In genomic region chr6:86196034-86196433, GRCm38 (mm10) we compare ENCODE assay signal across 8 mouse cellular contexts. TPM values are rescaled to one million over a fixed set of nuclear protein-coding genes. Genes with fewer than 3 reads are reported as not detected.
DNase-seq lines count a peak whose midpoint lies in the region; ATAC-seq lines count a peak whose summit lies in the region.

No protein-coding gene starts in this region.

- H3K27ac ChIP-seq in neural tube, embryonic 11.5 days (ENCODE audit: low read depth, low read length), result no peak overlapping the region
- H3K27ac ChIP-seq in limb, embryonic 12.5 days, result no peak overlapping the region
- no peak overlapping the region for H3K27ac ChIP-seq in stomach, embryonic 14.5 days (ENCODE audit: low read length)

- peak; percentile 43 for DNase-seq in cerebellum, adult 9-11 months
- DNase-seq in cerebellum, postnatal 36 days, result no peak
- no peak for DNase-seq in neural tube, embryonic 11.5 days (ENCODE audit: low spot score)
- no peak for DNase-seq in neural tube, embryonic 10.5 days (ENCODE audit: extremely low spot score, low spot score)
- DNase-seq in testis, postnatal 14 days (ENCODE audit: low spot score), result no peak
- DNase-seq in urinary bladder, postnatal 14 days (ENCODE audit: low spot score), result no peak

- H3K4me2 ChIP-seq in neural tube, embryonic 11.5 days (ENCODE audit: low read depth), result peak overlapping the region; percentile 80
- H3K4me2 ChIP-seq in limb, embryonic 12.5 days, result peak overlapping the region; percentile 98
- H3K4me2 ChIP-seq in stomach, embryonic 14.5 days (replicated peaks; ENCODE audit: low read depth, low read length), result peak overlapping the region; percentile 92

- ATAC-seq in neural tube, embryonic 11.5 days (ENCODE audit: insufficient read depth, low FRiP score, low TSS enrichment), result no peak
- ATAC-seq in limb, embryonic 12.5 days (ENCODE audit: insufficient number of reproducible peaks, insufficient read depth, low FRiP score, low TSS enrichment, low read depth), result no peak
- ATAC-seq in stomach, embryonic 14.5 days (ENCODE audit: insufficient number of reproducible peaks, insufficient read depth, low FRiP score, low read depth), result no peak

- H3K27me3 ChIP-seq in neural tube, embryonic 11.5 days (ENCODE audit: control insufficient read depth, insufficient read depth, low read length), result peaks cover 31% of the 10 kb centered on the region
- peaks cover 60% of the 10 kb centered on the region for H3K27me3 ChIP-seq in limb, embryonic 12.5 days
- no peaks in the 10 kb centered on the region for H3K27me3 ChIP-seq in stomach, embryonic 14.5 days (ENCODE audit: control insufficient read depth, insufficient read depth, low read length)

- 5% methylated on average over 14 of the region's 14 CpGs for WGBS in neural tube, embryonic 11.5 days
- WGBS in limb, embryonic 12.5 days, result 4% methylated on average over 14 of the region's 14 CpGs
- WGBS in stomach, embryonic 14.5 days, result 6% methylated on average over 14 of the region's 14 CpGs

- H3K9me3 ChIP-seq in neural tube, embryonic 11.5 days (ENCODE audit: control insufficient read depth, low read length), result no peaks in the 10 kb centered on the region
- no peaks in the 10 kb centered on the region for H3K9me3 ChIP-seq in limb, embryonic 12.5 days
- no peaks in the 10 kb centered on the region for H3K9me3 ChIP-seq in stomach, embryonic 14.5 days (ENCODE audit: control insufficient read depth, low read depth, low read length)

- no peaks in the 10 kb centered on the region for H3K36me3 ChIP-seq in neural tube, embryonic 11.5 days (ENCODE audit: control insufficient read depth, insufficient read depth, low read length)
- no peaks in the 10 kb centered on the region for H3K36me3 ChIP-seq in limb, embryonic 12.5 days
- no peaks in the 10 kb centered on the region for H3K36me3 ChIP-seq in stomach, embryonic 14.5 days (ENCODE audit: control insufficient read depth, insufficient read depth, low read length)

- no peaks in the 10 kb centered on the region for H3K4me1 ChIP-seq in neural tube, embryonic 11.5 days (ENCODE audit: control insufficient read depth, insufficient read depth, low read length)
- H3K4me1 ChIP-seq in limb, embryonic 12.5 days (replicated peaks), result peaks cover 28% of the 10 kb centered on the region
- peaks cover 7% of the 10 kb centered on the region; the same call in 1 of the 2 replicates for H3K4me1 ChIP-seq in stomach, embryonic 14.5 days (ENCODE audit: control insufficient read depth, insufficient read depth, low read length)

- no peak overlapping the region for H3K9ac ChIP-seq in neural tube, embryonic 11.5 days (ENCODE audit: low read length)
- H3K9ac ChIP-seq in limb, embryonic 12.5 days (replicated peaks), result no peak overlapping the region
- H3K9ac ChIP-seq in stomach, embryonic 14.5 days (replicated peaks; ENCODE audit: low read depth, low read length), result peak overlapping the region; percentile 49; the same call in 1 of the 2 replicates

- peak overlapping the region; percentile 55 for H3K4me3 ChIP-seq in neural tube, embryonic 11.5 days (ENCODE audit: low read depth, low read length)
- H3K4me3 ChIP-seq in limb, embryonic 12.5 days (replicated peaks), result peak overlapping the region; percentile 67
- peak overlapping the region; percentile 56 for H3K4me3 ChIP-seq in stomach, embryonic 14.5 days (ENCODE audit: low read depth, low read length)

RNA-seq across cellular contexts. Expression of gene Tgfa, which starts 1.0 kb away (rescaled TPM):
- 2.0 and 2.2 TPM in 2 replicates for polyA plus RNA-seq in neural tube, embryonic 11.5 days (2014; fragmentation: Nextera tagmentation; extraction: Ambion mirVana)
- polyA plus RNA-seq in limb, embryonic 12.5 days (2016; fragmentation: Nextera tagmentation; extraction: Ambion mirVana), result 1.5 and 2.5 TPM in 2 replicates
- 4.7 and 5.8 TPM in 2 replicates for polyA plus RNA-seq in stomach, embryonic 14.5 days (2014; fragmentation: Nextera tagmentation; extraction: Ambion mirVana)
